Mouse (Mus musculus) heart, embryonic 14.5 days (tissue): ENCODE results near the gene Mknk2. TPM values are rescaled to one million over a fixed set of nuclear protein-coding genes. Genes with fewer than 3 reads are reported as not detected.

ENCODE experiments used
- ATAC-seq: fragments of 200-750 bp; cut with Nextera tagmentation; 2 replicates; pipeline ENCODE4 v1.8.0; 2017; ENCODE audit warnings: low read depth, moderate TSS enrichment; ENCODE audit not compliant: insufficient number of reproducible peaks, insufficient read depth, low FRiP score
- H3K27ac ChIP-seq, 2 experiments: fragments of 200-500 bp in 1 of 2; fragments of 300-500 bp in 1 of 2; sonication (generic) in 1 of 2; replicated peaks in 1 of 2; 2 replicates each; pipeline ENCODE4 v1.5.1; 2012 to 2014; ENCODE audit warnings: low read depth in 2 of 2, low read length in 2 of 2, control low read depth in 1 of 2, mild to moderate bottlenecking in 1 of 2, mixed read lengths in 1 of 2; ENCODE audit not compliant: control insufficient read depth in 1 of 2, insufficient read depth in 1 of 2
- H3K27me3 ChIP-seq: fragments of 300-500 bp; sonication (generic); 2 replicates; pipeline ENCODE4 v1.6.1; 2014; ENCODE audit warnings: mild to moderate bottlenecking, low read length, control low read depth; ENCODE audit not compliant: control insufficient read depth, insufficient read depth
- H3K36me3 ChIP-seq: fragments of 300-500 bp; sonication (generic); 2 replicates; pipeline ENCODE4 v1.6.1; 2014; ENCODE audit warnings: mild to moderate bottlenecking, control low read depth, low read length, mixed read lengths; ENCODE audit not compliant: control insufficient read depth, insufficient read depth
- H3K4me1 ChIP-seq, 2 experiments: fragments of 200-500 bp in 1 of 2; fragments of 300-500 bp in 1 of 2; sonication (generic) in 1 of 2; 2 replicates each; pipeline ENCODE4 v1.6.1; 2012 to 2014; ENCODE audit warnings: low read length in 2 of 2, control low read depth in 1 of 2, mixed read lengths in 1 of 2; ENCODE audit not compliant: control insufficient read depth in 2 of 2, insufficient read depth in 2 of 2
- H3K4me2 ChIP-seq: fragments of 300-500 bp; sonication (generic); 2 replicates; pipeline ENCODE4 v1.6.1; 2014; ENCODE audit warnings: mild to moderate bottlenecking, low read length
- H3K4me3 ChIP-seq, 2 experiments: fragments of 200-500 bp in 1 of 2; fragments of 300-500 bp in 1 of 2; sonication (generic) in 1 of 2; 2 replicates each; pipeline ENCODE4 v1.5.1; 2012 to 2014; ENCODE audit warnings: low read length in 2 of 2, mild to moderate bottlenecking in 2 of 2, control low read depth in 1 of 2, low read depth in 1 of 2, moderate library complexity in 1 of 2; ENCODE audit not compliant: control insufficient read depth in 1 of 2, insufficient read depth in 1 of 2
- H3K9ac ChIP-seq: fragments of 300-500 bp; sonication (generic); 2 replicates; pipeline ENCODE4 v1.6.1; 2014; ENCODE audit warnings: mild to moderate bottlenecking, low read length
- H3K9me3 ChIP-seq: fragments of 300-500 bp; sonication (generic); 2 replicates; pipeline ENCODE4 v1.6.1; 2016; ENCODE audit warnings: low read length, control low read depth; ENCODE audit not compliant: control insufficient read depth
- WGBS: fragments of 180-500 bp; shearing (Covaris S2); extraction: QIAGEN DNeasy Blood & Tissue Kit; methylation state at CpG from one replicate; pipeline ENCODE4 v1.1.7; 2014; 5-methylcytosine and 5-hydroxymethylcytosine counted together
- polyA plus RNA-seq: library from polyadenylated mRNA; unstranded; fragments of >200 nt; fragmentation: Nextera tagmentation; extraction: Ambion mirVana; gene quantifications from 2 replicates; pipeline ENCODE4 v1.2.1, GENCODE M21; 2014

Gene Mknk2
- polyA plus RNA-seq, 1 experiment from 2014 or later, result 82.7 TPM

DNA sequence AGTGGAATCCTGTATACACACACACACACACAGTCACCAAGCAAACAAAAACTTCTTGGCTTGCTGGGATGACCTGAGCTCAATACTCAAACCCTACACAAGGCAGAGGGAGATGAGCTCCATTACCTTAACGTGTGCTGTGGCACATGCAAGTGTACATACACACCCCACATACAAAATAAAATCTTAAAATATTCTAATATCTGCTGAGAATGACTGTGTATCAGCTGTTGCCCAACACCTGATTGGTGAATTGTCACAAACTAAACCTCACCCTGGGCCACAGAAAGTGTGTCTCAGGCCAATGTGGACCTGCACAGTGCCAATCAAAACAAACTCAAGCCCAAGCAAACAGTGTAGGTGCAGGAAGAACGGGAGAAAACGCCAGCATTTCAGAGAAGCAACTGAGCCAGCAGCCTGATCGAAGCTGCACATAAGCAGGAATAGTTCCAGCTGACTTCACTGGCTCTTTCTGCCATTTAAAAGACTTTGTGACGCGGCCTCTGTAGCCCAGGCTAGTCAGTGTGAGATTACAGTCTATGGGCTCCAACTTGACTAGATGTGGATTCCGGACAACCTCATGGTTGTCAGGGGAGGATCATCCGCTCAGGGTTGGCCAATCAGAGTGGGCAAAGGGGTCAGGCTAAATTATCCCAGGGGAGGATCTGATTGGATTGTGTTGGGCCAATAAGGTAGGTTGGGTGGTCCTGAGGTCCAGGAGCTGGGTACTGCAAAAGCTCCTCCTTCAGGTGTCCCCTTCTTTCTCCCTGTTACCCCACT lies 58.3 kb downstream of the Mknk2 start:
- H3K27me3 ChIP-seq, result no peaks in the 10 kb centered on the region
- no peak for ATAC-seq
- 33% methylated on average over 8 of the region's 8 CpGs for WGBS
- H3K36me3 ChIP-seq, result peaks cover 17% of the 10 kb centered on the region
- no peak overlapping the region for H3K4me2 ChIP-seq
- no peak overlapping the region for H3K9ac ChIP-seq
- H3K4me1 ChIP-seq, result peaks cover 16 to 22% of the 10 kb centered on the region in 2 experiments
- H3K4me3 ChIP-seq, result no peak overlapping the region
- H3K27ac ChIP-seq, result 0 out of 4 replicates have a peak overlapping the region, but pooled peaks of 1 of the 2 experiments have one; percentile 24
- H3K9me3 ChIP-seq, result no peaks in the 10 kb centered on the region

DNA sequence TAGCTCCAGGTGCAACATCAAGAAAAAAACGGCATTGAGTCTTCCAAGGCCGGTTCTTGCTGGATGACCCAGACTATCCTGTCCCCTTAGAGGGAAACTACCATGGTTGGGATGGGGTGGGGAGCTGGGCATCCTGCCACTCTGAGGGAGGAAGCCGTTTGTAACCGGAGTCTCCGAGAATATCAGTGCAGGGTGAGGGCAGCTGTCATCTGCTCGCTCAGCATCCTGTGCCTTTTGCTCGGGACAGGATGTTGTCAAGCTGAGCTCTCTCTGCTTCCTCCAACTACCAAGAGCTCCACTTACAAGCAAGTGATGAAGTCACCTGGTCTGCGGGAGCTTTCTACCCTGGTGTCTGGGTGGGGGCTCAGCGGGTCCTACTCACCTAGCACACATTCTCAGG lies 59.7 kb downstream of the Mknk2 start:
- Histone ChIP-seq H3K27ac (peak overlapping the region; percentile 42 to 53; a peak in 1 of 4 replicates), H3K9ac (no peak overlapping the region), H3K9me3 (no peaks in the 10 kb centered on the region), H3K4me3 (no peak overlapping the region), H3K4me2 (no peak overlapping the region), H3K36me3 (peaks cover 32% of the 10 kb centered on the region), H3K27me3 (no peaks in the 10 kb centered on the region), H3K4me1 (peaks cover 7 to 8% of the 10 kb centered on the region in 2 experiments)
- ATAC-seq, result no peak
- 34% methylated on average over 9 of the region's 9 CpGs for WGBS

Other genes with a start within 250 kb of the Mknk2 start
- gene Tcf3, start 244.5 kb downstream of the Mknk2 start, polyA plus RNA-seq, result 48.6 and 54.0 TPM in 2 replicates
- not detected in 2 replicates for gene Onecut3, start 183.3 kb downstream of the Mknk2 start, polyA plus RNA-seq
- 0.08 and 0.09 TPM in 2 replicates for gene Atp8b3, start 139.0 kb downstream of the Mknk2 start, polyA plus RNA-seq
- 16.7 and 17.0 TPM in 2 replicates for gene Rexo1, start 116.6 kb downstream of the Mknk2 start, polyA plus RNA-seq
- gene Klf16, start 100.8 kb downstream of the Mknk2 start, polyA plus RNA-seq, result 3.5 and 5.0 TPM in 2 replicates
- gene Abhd17a, start 87.8 kb downstream of the Mknk2 start, polyA plus RNA-seq, result 119 and 141 TPM in 2 replicates
- 65.9 and 67.1 TPM in 2 replicates for gene Scamp4, start 75.2 kb downstream of the Mknk2 start, polyA plus RNA-seq
- 2.6 and 3.6 TPM in 2 replicates for gene Adat3, start 75.2 kb downstream of the Mknk2 start, polyA plus RNA-seq
- gene Gm49322, start 72.1 kb downstream of the Mknk2 start, polyA plus RNA-seq, result 0.88 and 1.4 TPM in 2 replicates
- gene Csnk1g2, start 55.3 kb downstream of the Mknk2 start, polyA plus RNA-seq, result 64.8 and 65.0 TPM in 2 replicates
- 49.4 and 53.8 TPM in 2 replicates for gene Btbd2, start 21.0 kb downstream of the Mknk2 start, polyA plus RNA-seq
- gene Mob3a, start 23.9 kb upstream of the Mknk2 start, polyA plus RNA-seq, result 19.1 and 22.3 TPM in 2 replicates
- gene Izumo4, start 24.1 kb upstream of the Mknk2 start, polyA plus RNA-seq, result 3.5 and 7.0 TPM in 2 replicates
- gene Ap3d1, start 64.2 kb upstream of the Mknk2 start, polyA plus RNA-seq, result 45.0 and 54.5 TPM in 2 replicates
- 26.5 and 28.2 TPM in 2 replicates for gene Dot1l, start 77.1 kb upstream of the Mknk2 start, polyA plus RNA-seq
- 49.2 and 51.0 TPM in 2 replicates for gene Sf3a2, start 120.1 kb upstream of the Mknk2 start, polyA plus RNA-seq
- 71.1 and 75.4 TPM in 2 replicates for gene Plekhj1, start 120.5 kb upstream of the Mknk2 start, polyA plus RNA-seq
- 0.12 TPM in 1 of 2 replicates, not detected in the other for gene Amh, start 127.1 kb upstream of the Mknk2 start, polyA plus RNA-seq
- gene Jsrp1, start 135.4 kb upstream of the Mknk2 start, polyA plus RNA-seq, result 5.5 and 5.6 TPM in 2 replicates
- 2,025 and 2,172 TPM in 2 replicates for gene Oaz1, start 148.5 kb upstream of the Mknk2 start, polyA plus RNA-seq
- gene Lingo3, start 165.9 kb upstream of the Mknk2 start, polyA plus RNA-seq, result 0.46 TPM in 2 replicates
- 200 and 230 TPM in 2 replicates for gene Lsm7, start 177.1 kb upstream of the Mknk2 start, polyA plus RNA-seq
- gene Sppl2b, start 177.2 kb upstream of the Mknk2 start, polyA plus RNA-seq, result 21.3 and 23.7 TPM in 2 replicates
- gene Tmprss9, start 193.7 kb upstream of the Mknk2 start, polyA plus RNA-seq, result 0.05 and 0.07 TPM in 2 replicates
- 310 and 338 TPM in 2 replicates for gene Timm13, start 222.9 kb upstream of the Mknk2 start, polyA plus RNA-seq
- 7.3 and 8.1 TPM in 2 replicates for gene Lmnb2, start 240.1 kb upstream of the Mknk2 start, polyA plus RNA-seq